Mouse (Mus musculus): ENCODE measurements around the gene Olfr106-ps.

Olfr106-ps gene

GRCm38 (mm10) chr17:37390093-37390492 lies at the start of gene Olfr106-ps:
TSS of gene Olfr106-ps (plus strand) at chr17:37390393.
- DNase-seq, result no peak

DNA sequence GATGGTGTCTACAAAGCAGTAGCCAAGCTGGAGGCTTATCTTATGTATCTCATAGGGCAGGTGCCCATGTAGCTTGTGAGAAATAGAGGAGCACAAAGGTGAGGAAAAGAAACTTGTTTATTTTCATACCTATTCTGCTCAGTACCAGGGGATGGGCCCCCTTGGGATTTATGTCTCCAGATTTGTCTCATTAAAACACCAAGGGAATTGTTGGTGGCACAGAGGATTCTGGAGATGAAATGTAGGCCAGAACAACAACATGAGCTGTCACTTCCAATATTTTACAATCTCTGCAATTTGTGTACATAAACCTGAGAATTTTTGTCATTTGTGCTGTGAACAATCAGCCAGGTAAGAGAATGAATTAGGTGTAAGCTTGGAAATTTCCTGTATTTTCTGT lies 30.9 kb upstream of the Olfr106-ps start, which contains the start of gene Olfr104-ps:
Gene Olfr104-ps, plus strand, starts transcription at position 301 of the 400 bp plus-strand sequence.
- DNase-seq, result no peak

GRCm38 (mm10) chr17:37378733-37379132 lies 11.5 kb upstream of the Olfr106-ps start, which contains the start of gene Olfr105-ps:
TSS of gene Olfr105-ps (plus strand) at chr17:37379033.
- DNase-seq, result no peak

DNA sequence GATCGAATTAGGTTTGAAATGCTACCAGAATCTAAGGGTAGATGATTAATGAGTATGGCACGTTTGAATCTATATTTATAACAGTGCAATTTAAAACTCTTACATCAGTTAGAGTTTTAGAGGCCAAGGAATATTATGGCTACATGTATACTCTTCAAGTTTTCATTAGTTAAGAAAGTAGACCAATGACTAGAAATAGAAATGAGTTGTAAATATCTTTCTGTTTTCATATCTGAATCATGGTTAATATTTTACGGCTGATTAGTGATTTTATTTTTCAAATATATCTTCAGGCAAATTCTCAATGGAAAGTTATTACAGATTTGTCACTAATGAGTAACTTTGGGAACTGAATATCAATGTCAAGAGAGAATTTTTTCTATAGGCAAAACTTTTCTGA lies 8.7 kb downstream of the Olfr106-ps start, which contains the start of gene Olfr107:
Gene Olfr107, plus strand, starts transcription at position 301 of the 400 bp plus-strand sequence.
- DNase-seq, result no peak

GRCm38 (mm10) chr17:37413380-37413779 lies 23.2 kb downstream of the Olfr106-ps start:
- no peak for DNase-seq

DNA sequence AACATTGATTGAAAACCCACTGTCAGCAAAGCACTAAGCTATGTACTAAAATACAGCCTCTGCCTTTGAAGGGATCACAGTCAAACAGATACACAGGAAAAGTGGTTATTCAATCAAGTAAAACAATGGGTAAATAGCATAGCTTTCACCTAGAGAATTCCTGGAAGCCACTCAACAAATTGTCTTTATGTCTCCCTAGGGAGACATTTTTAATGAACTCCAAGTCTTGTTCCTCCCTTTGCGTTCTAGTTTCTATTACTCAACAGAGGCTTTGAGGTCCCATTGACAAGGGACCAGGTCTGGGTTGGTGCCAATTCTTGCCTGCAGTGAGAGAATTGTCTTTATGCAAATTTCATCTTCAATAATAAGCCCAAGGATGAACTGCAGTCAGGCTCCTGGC lies 55.0 kb downstream of the Olfr106-ps start, which contains the start of gene Olfr108:
Gene Olfr108, plus strand, starts transcription at position 301 of the 400 bp plus-strand sequence.
- no peak for DNase-seq

Data from cerebellum, postnatal 14 days (tissue).